ENCODE assay signal across 22 mouse cellular contexts in the genomic region with DNA sequence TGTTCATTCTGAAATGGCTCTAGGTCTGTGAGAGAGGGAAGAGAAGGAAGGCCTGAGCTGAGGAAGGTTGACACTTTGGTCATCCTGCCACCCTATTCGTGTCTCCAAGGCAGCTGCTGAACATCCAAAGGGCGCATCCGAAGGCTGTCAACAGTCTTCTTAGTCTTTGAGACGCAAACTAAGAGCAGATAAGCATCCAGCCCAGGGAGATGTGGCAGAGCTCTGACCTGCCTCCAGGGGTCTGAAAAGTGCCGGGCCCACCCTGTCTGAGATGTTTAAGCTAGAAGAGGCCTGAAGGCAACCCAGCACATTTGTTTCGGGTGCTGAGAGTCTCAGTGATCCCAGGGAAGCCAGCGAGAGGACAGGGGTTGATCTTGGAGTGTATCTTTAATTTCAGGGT. TPM values are rescaled to one million over a fixed set of nuclear protein-coding genes. Genes with fewer than 3 reads are reported as not detected.
DNase-seq lines count a peak whose midpoint lies in the region; ATAC-seq lines count a peak whose summit lies in the region.
"Had no signal": no experiment of that assay in that cellular context is flagged by ENCODE, and none has a peak within 500 bp of the region (broad histone marks: within the 10 kb centered on the region; RNA-seq: fewer than 3 reads in every experiment).

No protein-coding gene starts in this region.

- no peaks in the 10 kb centered on the region for H3K36me3 ChIP-seq in midbrain, embryonic 10.5 days
- no peaks in the 10 kb centered on the region for H3K36me3 ChIP-seq in midbrain, embryonic 16.5 days (ENCODE audit: control insufficient read depth, insufficient read depth, low read length)
- no peaks in the 10 kb centered on the region for H3K36me3 ChIP-seq in limb, embryonic 10.5 days
- H3K36me3 ChIP-seq: embryonic facial prominence, embryonic 12.5 days; embryonic facial prominence, embryonic 15.5 days; hindbrain, embryonic 12.5 days; hindbrain, embryonic 15.5 days had no signal

- no peaks in the 10 kb centered on the region for H3K27me3 ChIP-seq in midbrain, embryonic 10.5 days (ENCODE audit: low read depth, poor library complexity, severe bottlenecking)
- no peaks in the 10 kb centered on the region for H3K27me3 ChIP-seq in midbrain, embryonic 16.5 days (ENCODE audit: control insufficient read depth, insufficient read depth, low read depth, low read length)
- H3K27me3 ChIP-seq in limb, embryonic 10.5 days (ENCODE audit: low read depth, poor library complexity, severe bottlenecking), result no peaks in the 10 kb centered on the region
- H3K27me3 ChIP-seq: CH12.LX; embryonic facial prominence, embryonic 12.5 days; embryonic facial prominence, embryonic 15.5 days; hindbrain, embryonic 12.5 days; hindbrain, embryonic 15.5 days had no signal

- no peaks in the 10 kb centered on the region for H3K9me3 ChIP-seq in midbrain, embryonic 10.5 days (replicated peaks)
- H3K9me3 ChIP-seq in midbrain, embryonic 16.5 days (replicated peaks; ENCODE audit: control insufficient read depth, low read length, poor library complexity, severe bottlenecking), result no peaks in the 10 kb centered on the region
- no peaks in the 10 kb centered on the region for H3K9me3 ChIP-seq in limb, embryonic 10.5 days (replicated peaks)
- H3K9me3 ChIP-seq: embryonic facial prominence, embryonic 15.5 days; hindbrain, embryonic 12.5 days; hindbrain, embryonic 15.5 days had no signal

- H3K4me2 ChIP-seq in midbrain, embryonic 16.5 days (ENCODE audit: low read length), result no peak overlapping the region
- H3K4me2 ChIP-seq: embryonic facial prominence, embryonic 12.5 days; embryonic facial prominence, embryonic 15.5 days; heart, embryonic 11.5 days; hindbrain, embryonic 12.5 days; hindbrain, embryonic 15.5 days had no signal

- H3K4me3 ChIP-seq in midbrain, embryonic 10.5 days, result no peak overlapping the region
- H3K4me3 ChIP-seq in midbrain, embryonic 16.5 days (ENCODE audit: low read depth, low read length), result no peak overlapping the region
- H3K4me3 ChIP-seq in limb, embryonic 10.5 days, result no peak overlapping the region
- H3K4me3 ChIP-seq: embryonic facial prominence, embryonic 12.5 days; embryonic facial prominence, embryonic 15.5 days; heart, adult 2 months; hindbrain, embryonic 12.5 days; hindbrain, embryonic 15.5 days had no signal

- H3K27ac ChIP-seq in midbrain, embryonic 10.5 days (replicated peaks), result peak overlapping the region; percentile 57
- H3K27ac ChIP-seq in midbrain, embryonic 16.5 days (ENCODE audit: low read length), result no peak overlapping the region
- H3K27ac ChIP-seq in limb, embryonic 10.5 days, result no peak overlapping the region
- H3K27ac ChIP-seq: embryonic facial prominence, embryonic 12.5 days; embryonic facial prominence, embryonic 15.5 days; heart, adult 2 months; hindbrain, embryonic 12.5 days; hindbrain, embryonic 15.5 days had no signal

- H3K9ac ChIP-seq in midbrain, embryonic 16.5 days (ENCODE audit: low read depth, low read length), result no peak overlapping the region
- H3K9ac ChIP-seq: embryonic facial prominence, embryonic 12.5 days; embryonic facial prominence, embryonic 15.5 days; hindbrain, embryonic 12.5 days; hindbrain, embryonic 15.5 days had no signal

- H3K4me1 ChIP-seq in midbrain, embryonic 10.5 days, result peaks cover 2% of the 10 kb centered on the region; the same call in 1 of the 2 replicates
- no peaks in the 10 kb centered on the region for H3K4me1 ChIP-seq in midbrain, embryonic 16.5 days (ENCODE audit: control insufficient read depth, insufficient read depth, low read length)
- H3K4me1 ChIP-seq in limb, embryonic 10.5 days, result no peaks in the 10 kb centered on the region
- H3K4me1 ChIP-seq: embryonic facial prominence, embryonic 12.5 days; embryonic facial prominence, embryonic 15.5 days; hindbrain, embryonic 12.5 days; hindbrain, embryonic 15.5 days had no signal

- no peak for DNase-seq in midbrain, embryonic 10.5 days (ENCODE audit: low spot score)
- DNase-seq in retina, postnatal 1 day, result peak; percentile 32
- no peak for DNase-seq in retina, embryonic 14.5 days (ENCODE audit: low spot score)
- peak; percentile 22 for DNase-seq in limb, embryonic 10.5 days (ENCODE audit: low spot score)
- DNase-seq in kidney, postnatal 10 days, result no peak
- DNase-seq: adrenal gland, postnatal 10 days; B cell, adult 2 months; cerebellum, adult 11 months; cerebellum, adult 2 months; cerebellum, adult 9-11 months; cerebellum, postnatal 25 days; gastrocnemius, postnatal 25 days; heart, adult 2 months had no signal

- 84% methylated on average over 7 of the region's 7 CpGs for WGBS in midbrain, embryonic 10.5 days
- 84% methylated on average over 7 of the region's 7 CpGs for WGBS in midbrain, embryonic 16.5 days
- 79% methylated on average over 7 of the region's 7 CpGs for WGBS in limb, embryonic 10.5 days

- no peak for ATAC-seq in midbrain, embryonic 16.5 days
- ATAC-seq: forebrain, embryonic 14.5 days had no signal

RNA-seq across cellular contexts. Expression of gene F2rl1, which starts 32.3 kb away (rescaled TPM):
- polyA plus RNA-seq in midbrain, embryonic 10.5 days (2016; fragmentation: Nextera tagmentation; extraction: Ambion mirVana), result 0.15 and 0.31 TPM in 2 replicates
- 0.09 and 0.26 TPM in 2 replicates for polyA plus RNA-seq in midbrain, embryonic 16.5 days (2015; fragmentation: Nextera tagmentation; extraction: Ambion mirVana)
- not detected in 2 replicates for polyA plus RNA-seq in limb, embryonic 10.5 days (2016; fragmentation: Nextera tagmentation; extraction: Ambion mirVana)
- polyA plus RNA-seq: forebrain, embryonic 11.5 days; hindbrain, embryonic 15.5 days had no signal

Comparison
In these comparisons a context has a peak if more than half of its experiments do, and no peak if none do; other contexts are left out.
1. DNase-seq: peak in retina, postnatal 1 day (single experiment) and limb, embryonic 10.5 days (single experiment); none in midbrain, embryonic 10.5 days (single experiment), retina, embryonic 14.5 days (single experiment) and kidney, postnatal 10 days (single experiment).